Mouse (Mus musculus) bone marrow macrophage, adult 2 months (primary cell): ENCODE results near the gene Exoc3l4.

Experiments
- CTCF ChIP-seq: IDR thresholded peaks from 2 replicates; pipeline ENCODE4 v1.5.1; 2012; ENCODE audit warnings: low read depth, mild to moderate bottlenecking, low read length, moderate library complexity
- POLR2A ChIP-seq: IDR thresholded peaks from 2 replicates; pipeline ENCODE4 v1.6.1; 2012; ENCODE audit warnings: mild to moderate bottlenecking, low read depth, low read length, borderline replicate concordance

DNA sequence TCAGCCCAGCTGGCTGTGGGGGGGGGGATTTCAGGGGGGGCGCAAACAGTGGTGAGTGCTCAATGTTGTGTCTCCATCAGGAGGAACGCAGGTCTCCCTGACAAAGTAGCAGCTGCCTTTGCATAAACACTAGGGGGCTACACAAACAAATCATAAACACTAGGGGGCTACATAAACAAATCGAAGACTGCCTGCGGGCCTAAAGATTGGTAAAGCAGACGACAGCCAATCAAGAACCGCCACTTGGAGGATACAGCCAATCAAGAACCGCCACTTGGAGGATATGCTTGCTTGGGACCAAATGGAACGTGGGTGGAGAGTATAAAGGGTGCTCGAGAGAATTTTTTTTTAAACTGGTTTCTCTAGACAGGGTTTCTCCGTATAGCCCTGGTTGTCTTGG, 11.9 kb upstream of the Exoc3l4 start:
- no peak for TF ChIP-seq CTCF
- TF ChIP-seq POLR2A, result no peak
